Mouse (Mus musculus): ENCODE measurements around the gene Trim63.
"Not testable (repeated sequence)": the region's sequence is repeated elsewhere in the genome, so short reads cannot be mapped to it uniquely, and the experiment has no call there.

The Trim63 gene

DNA sequence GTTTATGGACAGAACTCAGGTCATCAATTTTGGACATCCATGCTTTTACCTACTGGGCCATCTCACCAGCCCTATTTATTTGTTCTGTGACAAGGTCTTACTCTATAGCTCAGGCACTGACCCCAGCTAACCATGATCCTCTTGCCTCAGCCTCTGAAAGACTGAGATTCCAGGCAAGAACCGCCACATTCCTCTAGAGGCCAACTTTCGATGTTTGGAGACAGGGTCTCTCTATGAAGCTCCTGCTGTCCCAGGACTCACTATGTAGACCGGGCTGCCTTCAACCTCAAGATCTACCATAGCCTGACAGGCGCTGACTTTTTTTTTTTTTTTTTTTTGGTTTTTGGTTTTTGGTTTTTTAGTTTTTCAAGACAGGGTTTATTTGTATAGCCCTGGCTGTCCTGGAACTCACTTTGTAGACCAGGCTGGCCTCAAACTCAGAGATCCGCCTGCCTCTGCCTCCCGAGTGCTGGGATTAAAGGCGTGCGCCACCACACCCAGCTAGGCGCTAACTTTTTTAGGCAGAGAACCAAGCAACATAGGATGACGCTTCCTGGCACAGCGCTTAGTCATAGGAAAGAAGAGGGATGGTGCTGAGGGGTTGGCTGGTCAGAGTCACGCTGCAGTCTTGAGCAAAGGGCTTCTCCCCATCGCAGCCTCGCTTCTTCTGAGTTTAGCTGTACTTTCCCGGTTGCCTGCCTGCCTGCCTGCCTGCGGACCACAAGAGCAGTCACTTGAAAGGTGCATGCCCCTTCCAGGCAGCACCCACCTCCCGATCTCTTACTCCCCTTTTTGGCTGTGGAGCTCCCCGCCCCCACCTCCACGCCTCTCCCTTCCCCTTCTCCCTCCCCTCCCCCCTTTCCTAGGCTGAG is 16.1 kb upstream of the Trim63 start:
- no peak for DNase-seq (ENCODE audit: low spot score)

DNA sequence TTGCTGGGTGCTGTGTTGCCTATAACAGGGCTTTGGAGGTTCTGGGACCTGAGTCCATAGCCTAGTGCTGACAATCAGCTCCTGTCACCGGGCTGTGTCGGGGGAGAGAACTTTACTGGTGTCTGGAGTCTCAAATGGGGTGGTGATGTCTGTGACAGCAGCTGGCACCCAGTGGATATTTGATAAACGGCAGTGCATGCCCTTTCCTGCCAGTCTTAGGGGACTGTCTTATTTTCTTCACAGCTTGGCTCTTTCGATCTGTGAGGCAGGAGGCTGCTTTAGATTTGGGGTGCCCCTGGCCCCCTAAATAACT is 15.5 kb upstream of the Trim63 start:
- no peak for DNase-seq (ENCODE audit: low spot score)

DNA sequence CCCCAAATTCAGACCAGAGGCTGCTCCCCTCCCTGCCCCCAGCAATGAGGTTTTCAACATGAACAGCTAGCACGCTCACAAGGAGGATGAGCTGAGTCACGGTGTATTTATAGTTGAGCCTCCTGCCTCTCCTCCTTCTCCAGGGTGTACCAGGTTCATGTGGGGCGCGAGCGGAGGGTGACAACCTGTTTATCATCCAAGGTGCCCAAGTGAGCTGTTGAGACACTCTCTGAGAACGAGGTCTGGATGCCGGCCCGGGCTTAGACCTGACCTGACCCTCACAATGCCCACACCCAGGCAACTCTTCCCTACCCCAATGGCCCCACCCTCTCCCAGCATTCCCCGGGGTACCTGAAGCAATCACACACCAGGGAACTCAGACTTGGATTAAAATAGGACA is 14.6 kb upstream of the Trim63 start:
- DNase-seq (ENCODE audit: low spot score), result no peak

- DNase-seq (ENCODE audit: low spot score), result no peak
Measured at GRCm38 (mm10) chr4:134302084-134302483, 12.8 kb upstream of the Trim63 start.

DNA sequence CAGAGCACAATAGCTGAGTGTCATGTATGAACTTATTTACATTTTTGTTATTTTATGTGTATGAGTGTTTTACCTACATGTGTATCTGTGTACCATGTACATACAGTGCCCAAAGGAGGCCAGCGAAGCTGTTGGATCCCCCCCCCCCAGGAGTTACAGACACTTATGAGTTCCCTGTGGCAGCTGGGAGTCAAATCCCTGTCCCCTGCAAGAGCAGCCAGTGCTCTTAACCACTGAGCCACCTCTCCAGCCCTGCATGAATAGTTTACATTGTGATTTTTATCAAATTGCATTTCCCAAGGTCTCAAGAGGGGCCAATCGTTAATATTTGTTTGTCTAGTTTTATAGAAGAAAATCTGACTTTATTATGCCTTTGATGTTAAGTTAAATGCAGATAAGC is 8.0 kb upstream of the Trim63 start:
- no peak for DNase-seq (ENCODE audit: low spot score)

GRCm38 (mm10) chr4:134307367-134308072 is 7.4 kb upstream of the Trim63 start:
- DNase-seq (ENCODE audit: low spot score), result peak; percentile 50

- no peak for DNase-seq (ENCODE audit: low spot score)
Measured at GRCm38 (mm10) chr4:134310106-134310505, 4.8 kb upstream of the Trim63 start.

GRCm38 (mm10) chr4:134310656-134311055 is 4.3 kb upstream of the Trim63 start:
- no peak for DNase-seq (ENCODE audit: low spot score)

DNA sequence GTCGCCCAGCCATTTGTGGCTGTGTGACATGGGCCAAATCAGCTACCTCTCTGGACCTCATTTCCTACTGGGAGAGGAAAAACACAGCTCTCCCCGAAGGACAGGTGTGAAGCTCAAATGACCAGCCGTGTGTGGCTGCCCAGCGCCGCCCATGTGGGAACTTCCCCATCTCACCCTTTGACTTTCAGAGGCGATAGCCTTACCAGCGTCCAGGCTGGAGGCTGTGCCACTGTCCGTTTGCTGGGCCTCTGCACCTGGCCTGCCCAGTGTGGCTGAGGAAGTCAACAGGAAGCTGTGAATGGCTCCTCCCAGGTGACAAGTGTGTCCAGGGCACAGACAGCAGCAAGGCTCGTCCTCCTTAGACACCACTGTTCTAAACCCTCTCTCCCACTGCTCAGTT is 3.1 kb upstream of the Trim63 start:
- DNase-seq (ENCODE audit: low spot score), result no peak

DNA sequence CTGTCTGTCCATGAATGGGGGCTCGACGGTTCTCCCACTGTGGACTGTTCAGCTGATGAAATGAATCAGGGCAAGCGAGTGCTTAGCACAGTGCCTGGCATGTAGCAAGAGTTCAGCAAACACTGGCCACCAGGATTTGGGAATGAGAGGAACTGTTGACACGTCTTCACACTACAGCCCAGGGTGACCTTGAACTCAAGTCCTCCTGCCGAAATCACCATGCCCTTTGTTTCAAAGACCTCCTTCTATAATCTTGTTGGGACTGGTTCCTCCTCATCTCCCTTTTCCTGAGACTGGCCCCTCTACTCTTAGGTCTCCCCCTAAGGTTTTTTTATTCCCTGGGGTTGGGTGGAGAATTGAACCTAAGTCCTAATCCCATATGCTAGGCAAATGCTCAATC is 2.6 kb upstream of the Trim63 start:
- no peak for DNase-seq (ENCODE audit: low spot score)

DNA sequence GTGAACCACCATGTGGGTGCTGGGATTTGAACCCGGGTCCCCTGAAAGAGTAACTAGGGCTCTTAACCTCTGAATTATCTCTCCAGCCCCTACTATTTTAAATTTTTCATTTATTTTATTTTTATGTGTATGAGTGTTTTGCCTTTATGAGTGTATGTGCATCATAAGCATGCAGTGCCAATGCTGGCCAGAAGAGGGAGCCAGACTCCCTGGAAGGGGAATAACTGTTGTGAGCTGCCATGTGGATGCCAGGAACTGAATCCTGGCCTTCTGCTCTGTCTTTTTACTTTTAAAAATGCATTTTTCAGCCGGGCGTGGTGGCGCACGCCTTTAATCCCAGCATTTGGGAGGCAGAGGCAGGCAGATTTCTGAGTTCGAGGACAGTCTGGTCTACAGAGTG is 2.0 kb upstream of the Trim63 start:
- DNase-seq (ENCODE audit: low spot score), result no peak

GRCm38 (mm10) chr4:134314081-134314655 is 752 bp upstream of the Trim63 start:
- no peak for DNase-seq (ENCODE audit: low spot score)

- no peak for DNase-seq (ENCODE audit: low spot score)
Measured at GRCm38 (mm10) chr4:134315470-134315869, 550 bp downstream of the Trim63 start.

- no peak for DNase-seq (ENCODE audit: low spot score)
Measured at GRCm38 (mm10) chr4:134316390-134316789, 1.5 kb downstream of the Trim63 start.

GRCm38 (mm10) chr4:134319074-134319473 is 4.2 kb downstream of the Trim63 start:
- DNase-seq (ENCODE audit: low spot score), result no peak

- no peak for DNase-seq (ENCODE audit: low spot score)
Measured at GRCm38 (mm10) chr4:134319674-134320073, 4.8 kb downstream of the Trim63 start.

DNA sequence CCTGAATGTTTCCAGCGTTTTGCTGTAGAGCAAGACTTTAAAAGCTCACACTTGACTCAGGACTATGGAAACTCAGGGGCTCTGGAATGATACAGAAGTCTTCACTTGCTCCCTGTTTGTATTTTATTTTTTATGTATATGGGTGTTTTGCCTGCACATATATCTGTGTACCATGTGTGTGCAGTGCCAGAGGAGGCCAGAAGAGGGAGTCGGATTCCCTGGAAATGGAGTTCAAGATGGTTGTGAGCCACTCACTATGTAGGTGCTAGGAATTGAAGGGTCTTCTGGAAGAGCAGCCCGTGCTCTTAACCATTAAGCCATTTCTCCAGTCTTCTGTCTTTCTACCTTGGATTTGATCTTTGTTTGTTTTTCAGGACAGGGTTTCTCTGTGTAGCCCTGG is 6.6 kb downstream of the Trim63 start:
- no peak for DNase-seq (ENCODE audit: low spot score)

DNA sequence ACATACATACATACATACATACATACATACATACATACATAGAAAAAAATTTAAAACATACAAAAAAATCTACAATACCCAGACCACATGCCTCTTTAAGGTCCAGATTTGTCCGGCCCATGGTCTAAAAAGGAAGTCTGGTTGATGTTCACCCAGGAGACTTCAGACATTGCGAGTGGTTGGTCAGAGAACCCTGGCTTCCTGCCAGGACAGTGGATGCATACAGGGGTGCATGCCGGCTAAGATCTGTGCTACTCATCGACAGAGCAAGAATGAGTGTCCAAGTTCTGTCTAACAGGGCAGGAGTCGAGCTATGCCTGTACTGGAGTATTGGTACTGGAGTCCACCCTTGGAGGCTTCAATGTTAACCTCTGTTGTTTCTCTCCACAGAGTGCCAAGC is 9.7 kb downstream of the Trim63 start:
- no peak for DNase-seq (ENCODE audit: low spot score)

DNA sequence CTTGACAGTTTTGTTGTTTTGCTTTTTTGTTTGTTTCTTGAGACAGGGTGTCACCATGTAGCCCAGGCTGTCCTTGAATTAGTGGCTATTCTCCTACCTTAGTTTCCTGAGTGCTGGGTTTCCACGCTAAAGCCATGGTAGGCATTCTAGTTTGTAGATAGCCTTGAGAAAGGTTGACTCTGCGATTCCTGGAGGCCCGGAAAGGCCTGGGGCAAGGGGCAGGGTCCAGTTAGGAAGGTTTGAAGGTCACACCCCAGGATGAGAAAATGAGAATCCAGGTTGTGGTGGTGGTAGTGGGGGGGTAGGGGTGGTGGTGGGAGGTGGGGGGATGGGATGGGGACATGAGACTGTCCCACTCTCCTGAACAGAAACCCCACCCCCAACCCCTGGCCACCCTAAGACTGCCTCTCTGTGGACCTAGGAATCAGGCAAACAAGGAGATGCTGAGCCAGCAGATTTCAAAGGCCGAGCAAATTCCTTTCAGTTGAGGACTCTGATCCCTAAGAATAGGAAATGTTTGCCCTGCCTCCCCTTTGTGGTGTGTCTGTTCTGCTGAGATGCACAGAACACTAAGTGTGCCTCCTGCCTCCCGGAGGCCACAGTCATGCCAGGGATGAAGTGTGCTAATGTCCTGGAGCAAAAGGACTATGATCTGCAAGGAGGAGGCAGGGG is 12.1 kb downstream of the Trim63 start:
- no peak for DNase-seq (ENCODE audit: low spot score)

DNA sequence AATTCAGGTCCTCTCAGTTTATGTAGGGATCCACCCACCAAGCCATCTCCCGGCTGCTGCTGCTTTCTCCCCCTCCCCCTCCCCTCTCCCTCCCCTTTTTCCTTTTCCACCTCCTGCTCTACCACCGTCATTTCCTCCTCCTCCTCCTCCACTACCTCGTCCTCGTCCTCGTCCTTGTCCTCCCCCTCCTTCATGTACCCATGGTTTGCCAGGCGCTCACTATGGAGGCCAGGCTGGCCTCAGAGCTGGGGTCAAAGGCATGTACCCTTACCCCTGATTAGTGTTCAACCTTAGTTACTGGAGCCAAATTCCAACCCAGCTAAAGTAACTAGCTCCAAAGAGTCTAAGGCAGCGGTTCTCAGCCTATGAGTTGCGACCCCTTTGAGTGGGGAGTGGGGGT is 13.2 kb downstream of the Trim63 start:
- no peak for DNase-seq (ENCODE audit: low spot score)

DNA sequence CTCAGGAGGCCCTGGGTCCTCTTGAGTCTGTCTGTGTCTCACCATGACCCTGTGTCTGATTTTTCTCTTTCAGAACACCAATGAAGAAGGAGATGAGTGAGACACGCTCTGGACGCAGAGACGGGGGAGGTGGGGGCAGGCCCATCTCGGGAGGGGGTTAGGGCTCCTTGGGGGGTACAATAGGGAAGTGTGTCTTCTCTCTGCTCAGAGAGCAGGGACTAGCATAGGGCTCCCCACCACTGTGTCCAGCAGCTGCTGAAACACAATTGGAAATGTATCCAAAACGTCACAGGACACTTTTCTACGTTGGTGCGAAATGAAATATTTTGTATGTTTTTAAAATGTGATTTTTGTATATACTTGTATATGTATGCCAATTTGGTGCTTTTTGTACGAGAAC is 13.9 kb downstream of the Trim63 start:
- no peak for DNase-seq (ENCODE audit: low spot score)

- no peak for DNase-seq (ENCODE audit: low spot score)
Measured at GRCm38 (mm10) chr4:134330281-134330680, 15.4 kb downstream of the Trim63 start.

DNA sequence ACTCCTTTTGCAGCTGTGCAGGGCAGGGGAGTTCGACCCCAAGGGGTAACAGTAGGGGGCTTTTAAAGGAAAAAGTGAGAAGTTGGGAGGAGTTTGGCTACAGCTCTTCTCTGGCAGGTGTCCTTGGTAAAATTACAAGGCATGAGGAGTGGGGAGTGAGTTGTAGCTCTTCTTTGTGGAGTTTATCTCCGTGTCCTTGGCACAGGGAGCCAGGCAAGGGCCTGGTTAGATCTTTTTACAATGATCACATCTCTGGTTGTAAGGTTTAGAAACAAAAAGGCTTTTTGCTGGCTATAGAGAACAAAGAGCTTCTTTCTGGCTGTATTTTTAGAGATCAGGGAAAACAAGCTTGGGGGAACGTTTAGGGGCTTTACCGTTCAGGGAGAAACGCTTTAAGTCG is 26.3 kb downstream of the Trim63 start:
- not testable (repeated sequence) for DNase-seq (ENCODE audit: low spot score)
